Mouse (Mus musculus): Measurements from ENCODE around the gene Gm47959.

DNA sequence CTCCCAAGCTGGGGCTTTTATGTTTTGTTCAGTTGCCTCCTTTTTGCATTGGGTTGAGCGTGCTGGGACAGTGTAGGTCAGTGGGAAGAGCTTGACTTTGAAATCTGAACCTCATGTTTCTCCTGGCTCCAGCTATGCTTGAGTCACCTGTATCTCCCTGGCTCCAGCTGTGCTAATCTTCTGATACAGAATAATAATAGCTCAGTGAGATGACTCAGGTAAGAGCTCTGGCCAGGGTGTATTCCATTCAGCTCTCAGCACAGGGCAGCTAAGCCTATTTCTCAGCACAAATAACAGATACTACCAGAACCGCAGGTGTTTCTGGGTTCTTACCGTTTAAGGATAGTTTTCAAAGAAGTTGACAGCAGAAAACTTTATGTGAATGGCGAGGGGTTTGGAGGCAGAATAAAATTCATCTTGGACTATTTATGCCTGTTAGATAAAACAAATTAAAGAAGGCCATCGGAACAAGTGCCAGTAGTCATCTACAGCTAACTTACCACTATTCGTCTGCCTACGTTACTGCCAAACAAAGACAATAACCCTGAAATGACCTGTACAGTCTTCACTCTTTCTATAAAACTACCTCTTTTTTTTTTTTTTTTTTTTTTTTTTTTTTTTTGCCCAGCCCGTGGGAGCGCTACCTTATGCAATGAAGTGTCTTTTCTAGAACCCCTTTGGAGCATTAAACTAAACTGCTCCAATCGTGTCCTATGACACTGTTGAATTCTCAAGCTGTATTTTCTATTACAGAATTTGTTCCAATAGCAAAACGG, 36.7 kb downstream of the Gm47959 start:
- no peak for TF ChIP-seq POLR2A (IDR thresholded peaks at IDR 0.05; ENCODE audit: insufficient read depth, low read length)
- TF ChIP-seq CTCF (IDR thresholded peaks at IDR 0.05; ENCODE audit: low read depth, low read length) = no peak
- no peak for TF ChIP-seq EP300 (IDR thresholded peaks at IDR 0.05; ENCODE audit: insufficient read depth, low read depth, low read length)

Data from ES-Bruce4 (cell line).